11 mouse cellular contexts compared by ENCODE assay signal in genomic region chr1:58291394-58292300, GRCm38 (mm10). TPM values are rescaled to one million over a fixed set of nuclear protein-coding genes. Genes with fewer than 3 reads are reported as not detected.
DNase-seq lines count a peak whose midpoint lies in the region; ATAC-seq lines count a peak whose summit lies in the region.
"Had no signal": no experiment of that assay in that cellular context is flagged by ENCODE, and none has a peak within 500 bp of the region (broad histone marks: within the 10 kb centered on the region; RNA-seq: fewer than 3 reads in every experiment).

No protein-coding gene starts in this region.

- intact Hi-C loops in gastrocnemius, postnatal 14 days (cut with DNase I; ENCODE audit: low total_unique reads) = no loop called here

- no peaks in the 10 kb centered on the region for H3K27me3 ChIP-seq in forebrain, embryonic 16.5 days (replicated peaks; ENCODE audit: control insufficient read depth, insufficient read depth, low read length)
- no peaks in the 10 kb centered on the region for H3K27me3 ChIP-seq in forebrain, embryonic 10.5 days (ENCODE audit: poor library complexity, severe bottlenecking)
- H3K27me3 ChIP-seq in limb, embryonic 12.5 days = no peaks in the 10 kb centered on the region
- no peaks in the 10 kb centered on the region for H3K27me3 ChIP-seq in limb, embryonic 10.5 days (ENCODE audit: low read depth, poor library complexity, severe bottlenecking)
- H3K27me3 ChIP-seq: heart, embryonic 15.5 days had no signal

- H3K4me3 ChIP-seq in forebrain, embryonic 16.5 days (replicated peaks; ENCODE audit: low read length) = no peak overlapping the region
- no peak overlapping the region for H3K4me3 ChIP-seq in forebrain, embryonic 10.5 days
- no peak overlapping the region for H3K4me3 ChIP-seq in limb, embryonic 12.5 days (replicated peaks)
- no peak overlapping the region for H3K4me3 ChIP-seq in limb, embryonic 10.5 days
- H3K4me3 ChIP-seq: heart, embryonic 15.5 days had no signal

- WGBS in forebrain, embryonic 16.5 days = 54% methylated on average over 13 of the region's 13 CpGs
- WGBS in forebrain, embryonic 10.5 days = 70% methylated on average over 13 of the region's 13 CpGs
- 49% methylated on average over 13 of the region's 13 CpGs for WGBS in limb, embryonic 12.5 days
- 67% methylated on average over 13 of the region's 13 CpGs for WGBS in limb, embryonic 10.5 days

- no peak overlapping the region for H3K27ac ChIP-seq in forebrain, embryonic 16.5 days (ENCODE audit: low read length)
- H3K27ac ChIP-seq in forebrain, embryonic 10.5 days = no peak overlapping the region
- 0 out of 2 replicates have a peak overlapping the region, but pooled peaks have one; percentile 29 for H3K27ac ChIP-seq in limb, embryonic 12.5 days
- H3K27ac ChIP-seq in limb, embryonic 10.5 days = no peak overlapping the region
- H3K27ac ChIP-seq: heart, embryonic 15.5 days had no signal

- ATAC-seq in forebrain, embryonic 16.5 days = peak; percentile 50; the same call in 1 of the 2 replicates
- no peak for ATAC-seq in limb, embryonic 12.5 days (ENCODE audit: insufficient number of reproducible peaks, insufficient read depth, low FRiP score, low TSS enrichment, low read depth)
- ATAC-seq in erythroid progenitor cell, adult 5-6 weeks (replicated peaks; ENCODE audit: low FRiP score, poor library complexity, severe bottlenecking) = no peak
- no peak for ATAC-seq in activated CD4-positive, CD25-positive, alpha-beta regulatory T cell, adult 4 months

- peaks cover 12% of the 10 kb centered on the region for H3K4me1 ChIP-seq in forebrain, embryonic 16.5 days (replicated peaks; ENCODE audit: control insufficient read depth, insufficient read depth, low read length)
- H3K4me1 ChIP-seq in forebrain, embryonic 10.5 days = peaks cover 13% of the 10 kb centered on the region
- H3K4me1 ChIP-seq in limb, embryonic 12.5 days (replicated peaks) = peaks cover 13% of the 10 kb centered on the region; the same call in 1 of the 2 replicates
- H3K4me1 ChIP-seq in limb, embryonic 10.5 days = peaks cover 12% of the 10 kb centered on the region
- H3K4me1 ChIP-seq: heart, embryonic 15.5 days had no signal

- H3K4me2 ChIP-seq in forebrain, embryonic 16.5 days (ENCODE audit: low read length) = no peak overlapping the region
- no peak overlapping the region for H3K4me2 ChIP-seq in limb, embryonic 12.5 days
- H3K4me2 ChIP-seq: heart, embryonic 15.5 days had no signal

- no peak for DNase-seq in forebrain, embryonic 10.5 days (ENCODE audit: extremely low spot score, low spot score)
- no peak for DNase-seq in limb, embryonic 10.5 days (ENCODE audit: low spot score)
- DNase-seq in gastrocnemius, postnatal 14 days = peak; percentile 55
- peak; percentile 65 to 66 for DNase-seq in right cerebral cortex, postnatal 10 days (ENCODE audit: low spot score in 2 of 2)

- H3K36me3 ChIP-seq in forebrain, embryonic 16.5 days (ENCODE audit: control insufficient read depth, insufficient read depth) = no peaks in the 10 kb centered on the region
- H3K36me3 ChIP-seq in forebrain, embryonic 10.5 days (replicated peaks) = no peaks in the 10 kb centered on the region
- no peaks in the 10 kb centered on the region for H3K36me3 ChIP-seq in limb, embryonic 12.5 days
- H3K36me3 ChIP-seq in limb, embryonic 10.5 days = no peaks in the 10 kb centered on the region
- H3K36me3 ChIP-seq: heart, embryonic 15.5 days had no signal

- H3K9ac ChIP-seq in forebrain, embryonic 16.5 days (replicated peaks; ENCODE audit: low read depth, low read length) = no peak overlapping the region
- no peak overlapping the region for H3K9ac ChIP-seq in limb, embryonic 12.5 days (replicated peaks)
- H3K9ac ChIP-seq: heart, embryonic 15.5 days had no signal

- no peaks in the 10 kb centered on the region for H3K9me3 ChIP-seq in forebrain, embryonic 16.5 days (ENCODE audit: control insufficient read depth, low read length)
- H3K9me3 ChIP-seq in forebrain, embryonic 10.5 days = no peaks in the 10 kb centered on the region
- no peaks in the 10 kb centered on the region for H3K9me3 ChIP-seq in limb, embryonic 12.5 days
- no peaks in the 10 kb centered on the region for H3K9me3 ChIP-seq in limb, embryonic 10.5 days (replicated peaks)
- H3K9me3 ChIP-seq: heart, embryonic 15.5 days had no signal

RNA-seq across cellular contexts. Expression of gene Aox2, which starts 13.5 kb away (rescaled TPM):
- 0.05 TPM in 1 of 2 replicates, not detected in the other for polyA plus RNA-seq in forebrain, embryonic 16.5 days (2015; fragmentation: Nextera tagmentation; extraction: Ambion mirVana)
- polyA plus RNA-seq in forebrain, embryonic 10.5 days (2016; fragmentation: Nextera tagmentation; extraction: Ambion mirVana) = 0.05 TPM in 1 of 2 replicates, not detected in the other
- 0.04 TPM in 1 of 2 replicates, not detected in the other for polyA plus RNA-seq in limb, embryonic 12.5 days (2016; fragmentation: Nextera tagmentation; extraction: Ambion mirVana)
- polyA plus RNA-seq in limb, embryonic 10.5 days (2016; fragmentation: Nextera tagmentation; extraction: Ambion mirVana) = 0.03 TPM in 1 of 2 replicates, not detected in the other
- under 1 TPM; 0.08 to 0.13 TPM for total RNA-seq in gastrocnemius, postnatal 14 days (2021)
- not detected in 2 replicates for total RNA-seq in erythroid progenitor cell, adult 5-6 weeks (2015; ENCODE audit: low replicate concordance)
- total RNA-seq in erythroid progenitor cell, adult 5-6 weeks (2017; ENCODE audit: low replicate concordance) = not detected in 2 replicates
- under 1 TPM; 0.05 to 0.13 TPM for polyA plus RNA-seq in activated CD4-positive, CD25-positive, alpha-beta regulatory T cell, adult 4 months (2017; shearing (Covaris generic))
- polyA plus RNA-seq: heart, embryonic 15.5 days; limb, embryonic 11.5 days; neural tube, embryonic 11.5 days had no signal

Comparison
In these comparisons a context has a peak if more than half of its experiments do, and no peak if none do; other contexts are left out.
1. DNase-seq: peak in gastrocnemius, postnatal 14 days (single experiment) and right cerebral cortex, postnatal 10 days (2 of 2); none in forebrain, embryonic 10.5 days (single experiment) and limb, embryonic 10.5 days (single experiment).